Mouse (Mus musculus) liver, embryonic 14.5 days (tissue): ENCODE measurements at regions not wholly inside any gene's neighbourhood (a gene's known extent, or its start where the extent isn't known, plus 50 kb on each side); places are given as distances from the start of the nearest gene placed in this dataset.

ENCODE experiments used
- CTCF ChIP-seq: IDR thresholded peaks from 2 replicates; pipeline ENCODE4 v1.5.1; 2016; ENCODE audit warnings: antibody characterized with exemption, low read depth, control low read depth
- EP300 ChIP-seq: IDR thresholded peaks from 2 replicates; pipeline ENCODE4 v1.6.1; 2016; ENCODE audit warnings: antibody characterized with exemption, low read depth

DNA sequence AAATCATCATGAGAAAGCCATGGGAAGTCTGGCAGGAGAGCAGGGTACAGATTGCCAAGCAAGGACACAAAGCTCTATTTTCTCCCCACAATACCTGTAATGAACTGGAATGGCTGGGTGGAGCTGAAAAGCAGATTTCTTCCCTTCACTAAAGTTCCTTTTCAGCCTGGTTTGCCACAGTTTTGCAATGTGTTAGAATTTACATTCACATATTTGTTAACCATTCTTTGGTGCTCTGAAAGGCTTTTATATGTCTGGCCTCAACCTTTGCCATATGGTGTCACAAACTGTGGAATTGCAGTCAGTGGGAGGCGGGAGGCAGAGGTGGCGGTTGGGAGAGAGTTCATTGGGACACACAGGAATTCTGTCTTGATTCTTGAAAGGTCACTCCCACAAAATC is 78.3 kb upstream of the Olfm4 start:
- TF ChIP-seq CTCF (no peak), EP300 (no peak)
